Mouse (Mus musculus) bone marrow, adult 2 months (tissue): ENCODE data around the gene Ptpn13. TPM values are rescaled to one million over a fixed set of nuclear protein-coding genes. Genes with fewer than 3 reads are reported as not detected.

ENCODE experiments used
- H3K27ac ChIP-seq: fragments of 200-500 bp; 2 replicates; pipeline ENCODE4 v1.5.1; 2012; ENCODE audit warnings: low read depth, mild to moderate bottlenecking, control low read depth, inconsistent platforms, low read length; ENCODE audit not compliant: control insufficient read depth, poor library complexity, insufficient read depth
- H3K4me1 ChIP-seq: fragments of 200-500 bp; 2 replicates; pipeline ENCODE4 v1.6.1; 2011; ENCODE audit warnings: low read length; ENCODE audit not compliant: control insufficient read depth, insufficient read depth
- H3K4me3 ChIP-seq: fragments of 200-500 bp; replicated peaks from 2 replicates; pipeline ENCODE3; 2011; ENCODE audit warnings: mild to moderate bottlenecking, low read depth, low read length, control low read depth; ENCODE audit not compliant: control insufficient read depth
- CTCF ChIP-seq: fragments of 200-500 bp; IDR thresholded peaks from 2 replicates; pipeline ENCODE4 v1.5.1; 2011; ENCODE audit warnings: low read length, control low read depth; ENCODE audit not compliant: control insufficient read depth, insufficient read depth
- POLR2A ChIP-seq: fragments of 200-500 bp; IDR thresholded peaks from 2 replicates; pipeline ENCODE4 v1.6.1; 2011; ENCODE audit warnings: low read depth, mild to moderate bottlenecking, control low read depth, low read length, borderline replicate concordance; ENCODE audit not compliant: control insufficient read depth
- WGBS: fragments of 180-500 bp; shearing (Covaris S2); methylation state at CpG from one replicate; pipeline ENCODE4 v1.1.7; 2018; 5-methylcytosine and 5-hydroxymethylcytosine counted together
- polyA plus RNA-seq: library from polyadenylated mRNA; stranded (reverse); fragments of >200 nt; gene quantifications from 2 replicates; pipeline ENCODE4 v1.2.4, GENCODE M21; 2011; ENCODE audit warnings: low replicate concordance; ENCODE audit not compliant: missing spikeins, insufficient read depth, insufficient read length

The Ptpn13 gene
- polyA plus RNA-seq, 1 experiment: 2.4 TPM

- WGBS: 71% methylated on average over 9 of the region's 9 CpGs
Measured at GRCm38 (mm10) chr5:103513162-103513561, 88.2 kb downstream of the Ptpn13 start.

GRCm38 (mm10) chr5:103514441-103514840 is 89.4 kb downstream of the Ptpn13 start:
- 86% methylated on average over 7 of the region's 7 CpGs for WGBS
- TF ChIP-seq POLR2A: no peak
- no peak for TF ChIP-seq CTCF

More at GRCm38 (mm10) chr5:103513162-103513561, 88.2 kb downstream of the Ptpn13 start:
- H3K4me1 ChIP-seq: no peaks in the 10 kb centered on the region
- H3K27ac ChIP-seq: no peak overlapping the region
- H3K4me3 ChIP-seq: no peak overlapping the region
- TF ChIP-seq CTCF (no peak), POLR2A (no peak)

DNA sequence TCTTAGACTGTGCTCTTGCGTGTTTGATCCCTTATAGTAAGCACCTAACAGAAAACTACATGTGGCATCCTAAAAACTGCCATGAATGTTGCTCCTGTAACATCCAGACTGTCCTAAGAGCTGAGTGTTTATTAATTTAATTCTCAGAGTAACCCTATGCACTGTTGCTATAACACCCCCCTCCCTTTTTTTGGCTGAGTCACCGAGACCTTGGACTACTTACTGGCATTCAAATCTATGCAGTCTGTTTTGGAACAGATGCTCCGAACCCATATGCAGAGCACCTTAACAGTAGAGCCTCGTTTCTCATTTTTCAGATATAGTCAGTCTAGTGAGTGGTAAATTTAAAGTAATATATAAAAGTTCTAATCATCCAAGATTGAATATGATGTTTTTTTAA is 90.9 kb downstream of the Ptpn13 start:
- TF ChIP-seq CTCF (no peak), POLR2A (no peak)
- Histone ChIP-seq H3K27ac (no peak overlapping the region), H3K4me3 (no peak overlapping the region), H3K4me1 (no peaks in the 10 kb centered on the region)
- 78% methylated on average over 4 of the region's 4 CpGs for WGBS

More at GRCm38 (mm10) chr5:103514441-103514840, 89.4 kb downstream of the Ptpn13 start:
- no peak overlapping the region for H3K4me3 ChIP-seq
- H3K27ac ChIP-seq: no peak overlapping the region
- no peaks in the 10 kb centered on the region for H3K4me1 ChIP-seq

- TF ChIP-seq POLR2A: no peak
- no peak for TF ChIP-seq CTCF
- Histone ChIP-seq H3K4me1 (no peaks in the 10 kb centered on the region), H3K4me3 (no peak overlapping the region), H3K27ac (no peak overlapping the region)
Measured at GRCm38 (mm10) chr5:103516555-103516954, 91.6 kb downstream of the Ptpn13 start.

GRCm38 (mm10) chr5:103517641-103518040 is 92.6 kb downstream of the Ptpn13 start:
- Histone ChIP-seq H3K27ac (no peak overlapping the region), H3K4me3 (no peak overlapping the region), H3K4me1 (no peaks in the 10 kb centered on the region)
- TF ChIP-seq CTCF: no peak
- no peak for TF ChIP-seq POLR2A
- 90% methylated on average over 6 of the region's 6 CpGs for WGBS

DNA sequence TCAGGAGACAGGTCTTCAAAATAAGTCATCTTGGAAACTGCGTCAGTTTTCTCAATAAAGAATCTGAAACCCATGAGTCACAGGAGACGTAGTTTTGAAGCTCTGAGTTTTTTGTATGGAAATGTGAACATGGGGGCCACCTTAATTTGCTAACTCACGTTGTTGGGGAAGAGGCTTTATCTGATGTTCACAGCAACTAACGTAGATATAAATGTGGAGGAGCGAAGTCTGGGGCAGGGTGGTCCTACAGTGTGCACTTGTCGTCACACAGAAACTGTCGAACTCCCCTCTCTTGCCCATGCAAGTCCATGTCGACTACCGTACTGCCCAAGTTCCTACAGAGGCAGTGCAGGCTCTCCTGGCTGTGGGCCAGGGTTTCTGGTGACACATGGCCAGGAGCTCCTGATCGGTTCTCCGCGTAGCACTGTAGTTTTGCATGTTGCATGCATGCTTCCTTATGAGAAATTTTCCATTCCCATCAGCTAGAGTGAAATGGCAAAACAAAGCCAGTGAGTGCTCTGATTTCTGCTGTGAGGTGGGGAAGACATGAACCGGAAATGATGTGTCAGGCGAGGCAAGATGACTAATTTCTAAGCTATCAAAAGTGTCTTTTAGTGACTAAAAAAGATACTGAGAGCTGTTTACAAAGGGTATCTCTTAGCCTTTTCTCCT is 93.9 kb downstream of the Ptpn13 start:
- WGBS: 51% methylated on average over 14 of the region's 14 CpGs
- no peak overlapping the region for H3K4me3 ChIP-seq
- no peaks in the 10 kb centered on the region for H3K4me1 ChIP-seq
- TF ChIP-seq CTCF: no peak
- TF ChIP-seq POLR2A: no peak
- H3K27ac ChIP-seq: no peak overlapping the region

DNA sequence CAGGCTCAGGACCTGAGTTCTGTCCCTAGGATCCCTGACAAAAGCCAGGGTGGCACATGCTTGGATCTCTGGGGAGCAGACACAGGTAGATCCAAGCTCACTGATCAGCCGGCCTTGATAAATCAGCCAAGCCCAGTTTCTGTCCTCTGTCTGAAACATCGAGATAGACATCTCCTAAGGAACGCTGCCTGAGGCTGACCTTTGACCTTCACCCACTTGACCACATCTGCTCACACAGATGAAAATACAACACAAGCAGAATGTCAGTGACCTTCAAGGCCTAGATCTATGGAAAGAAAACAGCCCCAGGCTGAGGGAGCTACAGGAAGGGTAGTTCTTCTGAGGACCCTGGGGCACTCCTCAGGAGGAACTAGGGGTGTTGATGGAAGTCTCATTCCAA is 97.4 kb downstream of the Ptpn13 start:
- WGBS: 81% methylated on average over 3 of the region's 3 CpGs

GRCm38 (mm10) chr5:103526668-103527436 is 101.9 kb downstream of the Ptpn13 start:
- WGBS: 90% methylated on average over 20 of the region's 20 CpGs
- H3K4me1 ChIP-seq: no peaks in the 10 kb centered on the region
- TF ChIP-seq POLR2A (no peak), CTCF (no peak)
- no peak overlapping the region for H3K4me3 ChIP-seq
- H3K27ac ChIP-seq: no peak overlapping the region

More for the DNA sequence above, 97.4 kb downstream of the Ptpn13 start:
- Histone ChIP-seq H3K4me3 (no peak overlapping the region), H3K4me1 (no peaks in the 10 kb centered on the region), H3K27ac (no peak overlapping the region)
- TF ChIP-seq CTCF (no peak), POLR2A (no peak)
